Mouse (Mus musculus) brown adipose tissue, adult 24 weeks (tissue): ENCODE measurements at regions not wholly inside any gene's neighbourhood (a gene's known extent, or its start where the extent isn't known, plus 50 kb on each side); places are given as distances from the start of the nearest gene placed in this dataset.

Experiments
- H3K27ac ChIP-seq: fragments of 200-500 bp; replicated peaks from 2 replicates; pipeline ENCODE4 v1.5.1; 2012; ENCODE audit warnings: low read depth, mild to moderate bottlenecking, low read length
- H3K4me1 ChIP-seq: fragments of 200-500 bp; 2 replicates; pipeline ENCODE4 v1.6.1; 2012; ENCODE audit warnings: low read length, mixed read lengths; ENCODE audit not compliant: control insufficient read depth, insufficient read depth, insufficient read length
- H3K4me3 ChIP-seq: fragments of 200-500 bp; 2 replicates; pipeline ENCODE4 v1.5.1; 2012; ENCODE audit warnings: low read depth, mild to moderate bottlenecking, low read length, moderate library complexity; ENCODE audit not compliant: insufficient read depth

DNA sequence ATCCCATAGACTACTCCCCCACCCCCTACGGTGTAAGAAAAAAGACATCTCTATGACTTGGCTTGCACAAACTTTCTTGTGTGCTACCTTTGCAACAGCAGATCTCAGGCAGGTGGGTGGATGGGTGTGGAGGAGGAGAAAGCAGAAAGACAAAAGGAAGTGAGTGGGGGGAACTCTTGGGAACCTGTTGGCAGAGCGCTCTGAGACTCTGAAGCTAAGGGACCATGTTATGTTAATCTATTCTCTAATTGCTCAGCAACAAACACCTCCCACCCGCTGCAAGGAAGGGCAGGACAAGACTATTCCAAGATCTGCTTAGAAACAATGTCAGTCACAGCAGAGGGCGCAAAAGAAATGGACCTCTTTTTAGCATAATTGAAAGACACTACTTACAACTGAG, 180.0 kb downstream of the Drd1 start:
- H3K4me1 ChIP-seq: no peaks in the 10 kb centered on the region
- no peak overlapping the region for H3K27ac ChIP-seq
- no peak overlapping the region for H3K4me3 ChIP-seq

DNA sequence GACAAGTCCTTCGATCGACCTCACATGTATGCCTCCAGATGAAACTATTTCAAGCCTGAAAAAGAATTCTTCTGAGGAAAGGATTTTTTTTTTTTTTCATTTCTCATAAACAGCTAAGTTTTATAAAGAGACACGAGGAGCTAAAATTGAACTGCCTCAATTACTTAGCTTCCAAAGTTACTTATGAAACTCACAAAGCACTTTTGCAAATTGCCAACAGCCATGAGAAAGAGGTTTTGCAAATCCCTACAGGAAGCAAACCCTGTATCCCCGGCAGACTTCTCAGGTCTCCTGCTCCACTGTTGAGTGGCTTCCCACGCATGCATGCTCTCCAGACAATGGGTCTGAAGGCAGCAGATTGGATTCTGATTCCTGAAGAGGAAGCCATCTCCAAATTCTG, 190.2 kb downstream of the Drd1 start:
- H3K4me3 ChIP-seq: no peak overlapping the region
- H3K27ac ChIP-seq: no peak overlapping the region
- no peaks in the 10 kb centered on the region for H3K4me1 ChIP-seq

- Histone ChIP-seq H3K4me3 (no peak overlapping the region), H3K27ac (no peak overlapping the region), H3K4me1 (no peaks in the 10 kb centered on the region)
These were observed 193.2 kb downstream of the Drd1 start for GRCm38 (mm10) chr13:53862336-53862735.

GRCm38 (mm10) chr13:53854196-53854595, 201.3 kb downstream of the Drd1 start:
- no peaks in the 10 kb centered on the region for H3K4me1 ChIP-seq
- no peak overlapping the region for H3K4me3 ChIP-seq
- H3K27ac ChIP-seq: no peak overlapping the region

DNA sequence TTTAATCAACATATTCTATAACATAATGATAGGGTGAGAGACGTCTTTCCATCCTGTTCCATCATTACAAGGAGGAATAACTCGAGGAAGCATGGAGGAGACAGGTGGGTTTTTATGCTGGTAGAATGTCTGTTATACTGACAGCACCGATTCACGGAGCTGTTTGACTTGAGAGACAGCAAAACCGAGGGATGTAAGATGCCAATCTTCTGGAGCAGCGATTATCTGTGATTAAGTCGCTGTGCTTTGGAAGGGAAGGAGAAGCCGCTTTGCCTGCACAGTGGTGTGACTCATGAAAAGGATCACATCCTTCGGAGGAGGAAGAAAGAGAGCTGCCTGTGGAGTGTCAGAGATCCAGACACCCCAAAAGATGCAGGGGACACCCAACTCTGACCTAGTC, 205.4 kb downstream of the Drd1 start:
- H3K4me1 ChIP-seq: no peaks in the 10 kb centered on the region
- H3K4me3 ChIP-seq: no peak overlapping the region
- no peak overlapping the region for H3K27ac ChIP-seq

DNA sequence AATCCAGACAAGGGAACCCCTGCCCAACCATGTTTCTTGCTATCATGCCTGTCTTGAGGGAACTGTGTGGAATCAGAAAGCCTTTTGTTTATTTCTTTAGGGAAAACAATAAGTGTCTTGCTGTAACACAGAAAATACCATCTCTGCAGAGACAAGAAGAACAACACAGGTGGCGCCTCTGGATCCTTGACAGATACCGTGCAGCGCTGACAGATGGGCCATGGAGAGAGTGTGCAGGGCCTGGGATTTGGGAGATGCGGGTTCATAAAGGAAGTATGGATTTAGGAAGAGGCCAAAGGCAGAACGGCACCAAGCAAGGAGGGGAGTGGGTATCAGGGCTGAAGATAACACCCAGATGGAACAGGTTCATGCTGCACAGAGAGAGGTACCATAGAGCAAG, 209.3 kb downstream of the Drd1 start:
- Histone ChIP-seq H3K4me1 (no peaks in the 10 kb centered on the region), H3K4me3 (no peak overlapping the region), H3K27ac (no peak overlapping the region)

DNA sequence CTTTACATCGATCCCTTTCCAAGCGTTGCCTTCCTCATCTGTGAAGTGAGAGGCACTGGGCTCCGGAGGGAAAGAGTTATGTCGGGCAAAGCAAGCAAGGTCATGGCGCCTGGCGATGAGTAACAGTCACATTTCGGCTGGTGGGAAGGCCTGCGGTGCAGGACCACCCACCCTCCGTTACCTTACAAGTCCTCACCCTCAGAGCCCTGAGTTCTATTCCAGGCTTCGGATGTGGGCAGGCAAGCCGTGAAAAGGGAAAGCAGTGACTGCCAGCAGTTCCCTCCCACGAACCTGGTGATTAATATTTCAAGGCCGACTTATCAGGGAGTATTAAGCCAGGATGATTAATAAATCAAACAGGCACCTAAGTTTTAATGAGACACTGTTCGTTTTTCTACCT, 209.7 kb downstream of the Drd1 start:
- Histone ChIP-seq H3K4me3 (no peak overlapping the region), H3K4me1 (no peaks in the 10 kb centered on the region), H3K27ac (no peak overlapping the region)

DNA sequence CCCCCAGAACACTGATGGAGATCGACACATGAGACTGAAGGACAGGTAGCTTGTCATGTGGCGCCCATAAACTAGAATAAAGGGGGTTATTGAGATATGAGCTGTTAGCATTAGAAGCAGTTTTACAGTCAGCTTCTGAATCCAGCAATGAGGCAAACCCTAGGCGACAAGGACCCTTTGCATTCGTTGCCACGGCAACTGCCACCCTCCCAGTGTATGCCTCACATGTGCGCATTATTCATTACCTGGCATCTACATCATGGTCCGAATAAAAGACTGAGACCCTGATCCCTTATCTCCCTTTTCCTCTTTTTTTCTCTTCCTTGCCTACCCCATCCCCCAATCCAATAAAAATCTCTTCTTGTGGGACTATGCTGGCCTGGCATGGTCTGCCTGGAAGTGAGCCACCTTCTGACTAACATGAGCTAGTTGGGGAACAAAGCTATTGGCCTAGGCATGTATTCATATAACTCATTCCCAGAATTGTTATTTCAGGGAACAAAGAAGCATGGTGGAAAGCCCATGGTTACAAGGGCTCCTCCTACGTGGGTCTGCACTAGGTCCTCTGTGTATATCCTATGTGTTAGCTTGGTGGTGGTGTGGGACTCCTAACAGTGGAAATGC, 229.4 kb downstream of the Drd1 start:
- no peak overlapping the region for H3K27ac ChIP-seq
- H3K4me3 ChIP-seq: no peak overlapping the region

DNA sequence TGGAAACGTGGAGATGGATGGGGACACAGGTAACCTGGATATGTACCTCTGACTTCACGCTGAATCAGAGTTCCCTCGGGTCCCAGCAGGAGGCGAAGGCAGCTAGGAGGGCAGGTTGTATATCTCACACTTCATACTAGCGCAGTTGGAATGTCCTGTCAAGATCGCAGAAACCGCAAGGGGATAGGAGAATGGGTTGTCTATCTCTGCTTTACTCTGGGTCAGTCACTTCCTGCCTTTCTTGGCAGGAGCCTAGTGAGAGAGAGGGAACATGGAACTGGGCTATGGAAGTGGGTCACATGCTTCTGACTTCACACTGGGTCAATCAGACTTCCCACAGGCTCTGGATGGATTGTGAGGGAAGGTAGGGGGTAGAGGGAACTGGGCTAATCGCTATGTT, 233.4 kb downstream of the Drd1 start:
- Histone ChIP-seq H3K4me1 (no peaks in the 10 kb centered on the region), H3K4me3 (no peak overlapping the region), H3K27ac (peak overlapping the region; percentile 50)

More for the DNA sequence above, 229.4 kb downstream of the Drd1 start:
- H3K4me1 ChIP-seq: no peaks in the 10 kb centered on the region

GRCm38 (mm10) chr13:53815629-53816028, 239.9 kb downstream of the Drd1 start:
- no peaks in the 10 kb centered on the region for H3K4me1 ChIP-seq
- H3K27ac ChIP-seq: no peak overlapping the region
- H3K4me3 ChIP-seq: no peak overlapping the region

DNA sequence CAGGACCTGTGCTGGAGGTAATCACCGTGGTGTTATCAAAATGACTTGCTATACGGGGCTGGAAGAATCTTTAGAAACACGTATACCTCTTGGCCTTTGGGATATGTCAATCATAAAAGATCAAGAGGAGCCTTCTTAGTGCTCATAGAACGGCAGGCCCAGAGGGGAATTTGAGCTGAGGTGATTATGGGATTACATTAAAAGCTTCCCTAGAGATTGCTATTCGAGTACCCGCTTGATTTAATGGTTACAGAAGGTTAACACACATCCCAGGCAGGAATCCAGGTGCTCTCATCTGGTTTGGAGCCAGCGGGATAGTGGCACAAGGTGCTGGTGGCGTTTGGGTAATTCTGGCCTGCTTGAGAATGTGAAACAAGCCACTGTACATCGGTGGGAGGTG, 241.4 kb downstream of the Drd1 start:
- no peak overlapping the region for H3K27ac ChIP-seq
- H3K4me3 ChIP-seq: no peak overlapping the region
- no peaks in the 10 kb centered on the region for H3K4me1 ChIP-seq

DNA sequence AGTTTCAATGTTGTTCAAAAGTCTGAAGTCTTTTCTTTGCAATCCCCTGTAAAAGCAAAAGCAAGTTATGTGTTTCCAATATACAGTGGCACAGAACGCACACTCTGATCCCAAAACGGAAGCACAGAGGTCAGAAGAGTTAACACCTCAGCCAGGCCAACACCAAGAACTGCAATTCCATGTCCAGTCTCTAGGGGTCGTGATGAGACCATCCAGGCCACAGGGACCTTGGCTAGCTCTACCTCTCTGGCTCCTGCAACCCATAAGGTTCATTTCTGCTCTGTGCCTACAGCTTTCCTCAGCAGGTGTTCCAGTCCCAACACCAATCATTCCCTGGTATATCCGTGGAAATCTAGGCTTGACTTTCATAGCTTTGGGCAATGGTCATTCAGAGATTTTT, 243.6 kb downstream of the Drd1 start:
- H3K4me3 ChIP-seq: no peak overlapping the region
- no peak overlapping the region for H3K27ac ChIP-seq
- H3K4me1 ChIP-seq: no peaks in the 10 kb centered on the region

- Histone ChIP-seq H3K27ac (no peak overlapping the region), H3K4me3 (no peak overlapping the region), H3K4me1 (no peaks in the 10 kb centered on the region)
These were observed 244.4 kb downstream of the Drd1 start for GRCm38 (mm10) chr13:53811151-53811550.

- H3K27ac ChIP-seq: no peak overlapping the region
These were observed 247.5 kb downstream of the Drd1 start for GRCm38 (mm10) chr13:53807791-53808525.

DNA sequence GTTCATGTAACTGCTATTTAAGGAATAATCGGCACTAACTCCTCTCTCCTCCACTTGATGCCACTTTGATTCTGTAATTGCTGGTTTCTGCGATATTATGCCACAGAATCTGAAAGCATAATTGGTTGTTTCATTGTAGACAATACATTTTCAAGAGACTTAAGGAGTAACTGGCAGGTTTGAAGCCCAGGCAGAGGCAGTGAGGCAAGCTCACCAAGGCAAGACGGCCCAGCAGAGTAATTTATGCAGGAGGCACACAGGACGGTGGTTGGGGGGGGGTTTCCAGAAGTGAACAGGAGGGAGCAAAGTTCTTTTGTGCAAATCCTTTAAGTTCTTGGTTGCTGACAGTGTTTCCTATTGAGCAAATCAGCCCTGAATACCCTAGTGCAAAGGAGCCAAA, 249.6 kb downstream of the Drd1 start:
- Histone ChIP-seq H3K4me3 (no peak overlapping the region), H3K27ac (no peak overlapping the region), H3K4me1 (no peaks in the 10 kb centered on the region)

More at GRCm38 (mm10) chr13:53807791-53808525, 247.5 kb downstream of the Drd1 start:
- Histone ChIP-seq H3K4me3 (no peak overlapping the region), H3K4me1 (no peaks in the 10 kb centered on the region)

DNA sequence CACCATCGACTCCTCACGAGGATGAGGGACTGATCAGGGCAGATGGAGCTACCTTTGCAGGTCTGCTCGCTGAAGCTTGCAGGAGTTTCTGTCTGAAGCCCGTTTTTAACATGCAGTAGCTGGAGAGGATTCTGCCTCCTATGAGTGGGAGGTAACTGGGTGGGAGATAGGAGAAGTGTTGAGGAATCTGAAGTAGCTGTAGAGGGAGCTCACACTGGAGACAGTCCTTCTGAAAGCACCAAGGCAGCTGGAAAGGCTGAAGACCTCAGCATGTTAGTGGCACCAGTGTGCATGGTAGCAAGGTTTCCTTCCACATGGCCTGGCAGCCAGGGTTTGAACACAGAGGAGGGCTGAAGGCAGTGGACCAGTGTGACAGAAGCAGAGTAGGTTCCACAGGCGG, 254.5 kb downstream of the Drd1 start:
- H3K4me3 ChIP-seq: no peak overlapping the region
- no peak overlapping the region for H3K27ac ChIP-seq
- H3K4me1 ChIP-seq: no peaks in the 10 kb centered on the region
